In genomic region chr14:49782715-49783531, GRCm38 (mm10) we compare ENCODE assay signal across 8 mouse cellular contexts. TPM values are rescaled to one million over a fixed set of nuclear protein-coding genes. Genes with fewer than 3 reads are reported as not detected.
DNase-seq lines count a peak whose midpoint lies in the region; ATAC-seq and TF ChIP-seq lines count a peak whose summit lies in the region.

Gene Armh4 (minus strand): TSS chr14:49783383.

- no peaks in the 10 kb centered on the region for H3K36me3 ChIP-seq in intestine, embryonic 14.5 days (ENCODE audit: control insufficient read depth, insufficient read depth, low read length)

- H3K4me2 ChIP-seq in intestine, embryonic 14.5 days (ENCODE audit: low read length), result peak within 1 kb of the TSS; percentile 55

- no peaks in the 10 kb centered on the region for H3K27me3 ChIP-seq in intestine, embryonic 14.5 days (replicated peaks; ENCODE audit: control insufficient read depth, insufficient read depth, low read length)

- H3K4me1 ChIP-seq in intestine, embryonic 14.5 days (replicated peaks; ENCODE audit: control insufficient read depth, insufficient read depth, low read length), result 0 out of 2 replicates have a peak, but pooled peaks cover 4% of the 10 kb centered on the region

- peak within 1 kb of the TSS; percentile 48; the same call in 1 of the 2 replicates for H3K27ac ChIP-seq in intestine, embryonic 14.5 days (ENCODE audit: low read depth)
- peak within 1 kb of the TSS; percentile 62 for H3K27ac ChIP-seq in left cerebral cortex, adult 2 months

- peak within 1 kb of the TSS; percentile 55 for H3K4me3 ChIP-seq in intestine, embryonic 14.5 days (ENCODE audit: low read depth, low read length)
- peak within 1 kb of the TSS; percentile 61 for H3K4me3 ChIP-seq in left cerebral cortex, adult 2 months

- intact Hi-C loops in left cerebral cortex, adult 2 months (cut with DNase I), result loop anchor here (10.0 kb wide), 1 partner anchor 1302 kb away; no protein-coding TSS in a partner anchor

- H3K9ac ChIP-seq in intestine, embryonic 14.5 days (ENCODE audit: low read length), result peak within 1 kb of the TSS; percentile 41

- H3K9me3 ChIP-seq in intestine, embryonic 14.5 days (ENCODE audit: control insufficient read depth, low read length), result no peaks in the 10 kb centered on the region

- TF ChIP-seq CTCF in left cerebral cortex, adult 2 months (IDR thresholded peaks at IDR 0.05), result no peak

- DNase-seq in adrenal gland, adult 18-20 months (ENCODE audit: low spot score in 2 of 2), result peak; percentile 12 to 24
- peak; percentile 90 for DNase-seq in embryo, embryonic 11 days
- peak; percentile 45 for DNase-seq in gastrocnemius, postnatal 25 days
- DNase-seq in intestine, embryonic 14.5 days (ENCODE audit: low spot score), result peak; percentile 88
- DNase-seq in left cerebral cortex, adult 2 months (ENCODE audit: extremely low spot score in 1 of 2, low spot score in 2 of 2), result peak; percentile 80 to 83
- DNase-seq in lung, postnatal 25 days (ENCODE audit: low spot score), result peak; percentile 59
- peak; percentile 89 to 94 for DNase-seq in right cerebral cortex, postnatal 10 days (ENCODE audit: low spot score in 2 of 2)
- no peak for DNase-seq in thymus, adult 18-20 months

- 1% methylated on average over 24 of the region's 24 CpGs for WGBS in intestine, embryonic 14.5 days

- peak; percentile 98 for ATAC-seq in intestine, embryonic 14.5 days (replicated peaks; ENCODE audit: low FRiP score, low TSS enrichment, low read depth)

RNA-seq across cellular contexts. Expression of gene Armh4, which starts in this region (rescaled TPM):
- total RNA-seq in adrenal gland, adult 18-20 months (2021), result 1 to 10 TPM; 1.2 to 1.4 TPM
- 1 to 10 TPM in 1 of 2 experiments, under 1 TPM in 1; 0.79 to 2.6 TPM for total RNA-seq in gastrocnemius, postnatal 25 days (2021)
- 16.0 and 18.2 TPM in 2 replicates for polyA plus RNA-seq in intestine, embryonic 14.5 days (2014; fragmentation: Nextera tagmentation; extraction: Ambion mirVana)
- total RNA-seq in left cerebral cortex, adult 2 months (2021), result 10 to 100 TPM; 23.3 to 24.9 TPM

Comparison
In these comparisons a context has a peak if more than half of its experiments do, and no peak if none do; other contexts are left out.
1. RNA of gene Armh4 (total RNA-seq): 23.3 to 24.9 TPM in left cerebral cortex, adult 2 months; 0.79 to 2.6 TPM in gastrocnemius, postnatal 25 days and 1.2 to 1.4 TPM in adrenal gland, adult 18-20 months; every median in the first group is over 4 times any median in the second.
2. DNase-seq: peak in adrenal gland, adult 18-20 months (2 of 2), embryo, embryonic 11 days (single experiment), gastrocnemius, postnatal 25 days (single experiment), intestine, embryonic 14.5 days (single experiment), left cerebral cortex, adult 2 months (2 of 2), lung, postnatal 25 days (single experiment) and right cerebral cortex, postnatal 10 days (2 of 2); none in thymus, adult 18-20 months (0 of 2).